Mouse (Mus musculus) lung, embryonic 14.5 days (tissue): ENCODE data around the gene Pdcd4. TPM values are rescaled to one million over a fixed set of nuclear protein-coding genes. Genes with fewer than 3 reads are reported as not detected.

Source experiments
- ATAC-seq: fragments of 200-750 bp; cut with Nextera tagmentation; 2 replicates; pipeline ENCODE4 v1.8.0; 2017; ENCODE audit warnings: mild to moderate bottlenecking, moderate TSS enrichment, moderate library complexity; ENCODE audit not compliant: insufficient read depth
- DNase-seq: peaks from one replicate; pipeline ENCODE4 v3.0.0-alpha.2; 2015
- H3K27ac ChIP-seq: fragments of 300-500 bp; sonication (generic); 2 replicates; pipeline ENCODE4 v1.5.1; 2014; ENCODE audit warnings: low read depth, mild to moderate bottlenecking, moderate library complexity
- H3K27me3 ChIP-seq: fragments of 300-500 bp; sonication (generic); 2 replicates; pipeline ENCODE4 v1.6.1; 2014; ENCODE audit warnings: low read length, control low read depth; ENCODE audit not compliant: insufficient read depth
- H3K36me3 ChIP-seq: fragments of 300-500 bp; sonication (generic); 2 replicates; pipeline ENCODE4 v1.6.1; 2014; ENCODE audit warnings: control low read depth; ENCODE audit not compliant: insufficient read depth
- H3K4me1 ChIP-seq: fragments of 300-500 bp; sonication (generic); 2 replicates; pipeline ENCODE4 v1.6.1; 2014; ENCODE audit warnings: antibody characterized with exemption, control low read depth; ENCODE audit not compliant: insufficient read depth
- H3K4me2 ChIP-seq: fragments of 300-500 bp; sonication (generic); 2 replicates; pipeline ENCODE4 v1.6.1; 2014; ENCODE audit warnings: mild to moderate bottlenecking
- H3K4me3 ChIP-seq: fragments of 300-500 bp; sonication (generic); 2 replicates; pipeline ENCODE4 v1.5.1; 2014; ENCODE audit warnings: low read depth, low read length
- H3K9ac ChIP-seq: fragments of 300-500 bp; sonication (generic); 2 replicates; pipeline ENCODE4 v1.6.1; 2014
- H3K9me3 ChIP-seq: fragments of 300-500 bp; sonication (generic); 2 replicates; pipeline ENCODE4 v1.6.1; 2016; ENCODE audit warnings: low read depth, low read length, control low read depth
- CTCF ChIP-seq: IDR thresholded peaks from 2 replicates; pipeline ENCODE4 v1.5.1; 2016; ENCODE audit warnings: antibody characterized with exemption, low read depth
- WGBS: fragments of 180-500 bp; shearing (Covaris S2); extraction: QIAGEN DNeasy Blood & Tissue Kit; methylation state at CpG from one replicate; pipeline ENCODE4 v1.1.7; 2014; 5-methylcytosine and 5-hydroxymethylcytosine counted together
- polyA plus RNA-seq: library from polyadenylated mRNA; unstranded; fragments of >200 nt; fragmentation: Nextera tagmentation; extraction: Ambion mirVana; gene quantifications from 2 replicates; pipeline ENCODE4 v1.2.1, GENCODE M21; 2014

The Pdcd4 gene
- polyA plus RNA-seq, 1 experiment from 2014 or later, result 101 TPM

DNA sequence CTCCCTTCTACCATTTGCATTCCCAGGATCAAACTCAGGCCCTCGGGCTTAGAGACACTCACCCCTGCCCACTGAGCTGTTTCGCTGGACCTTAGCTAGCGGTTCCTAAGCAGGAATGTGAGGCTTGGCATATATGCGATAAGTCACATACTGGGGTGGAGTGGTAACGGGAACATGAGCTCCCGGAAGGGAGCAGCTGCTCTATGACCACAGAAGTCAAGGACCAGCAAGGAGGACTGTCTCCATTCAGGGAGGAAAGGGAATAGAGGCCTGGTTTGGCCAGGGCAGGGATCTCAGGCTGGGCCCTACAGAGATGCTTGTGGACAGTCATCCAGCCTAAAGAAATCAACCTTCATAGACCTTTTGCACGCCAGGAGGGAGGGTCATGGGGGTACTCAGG lies 30.7 kb upstream of the Pdcd4 start:
- no peaks in the 10 kb centered on the region for H3K9me3 ChIP-seq
- H3K27me3 ChIP-seq, result no peaks in the 10 kb centered on the region
- TF ChIP-seq CTCF, result no peak
- no peak overlapping the region for H3K9ac ChIP-seq
- H3K4me1 ChIP-seq, result peaks cover 8% of the 10 kb centered on the region; the same call in 1 of the 2 replicates
- ATAC-seq, result no peak
- H3K36me3 ChIP-seq, result no peaks in the 10 kb centered on the region
- 71% methylated on average over 7 of the region's 7 CpGs for WGBS
- DNase-seq, result no peak
- no peak overlapping the region for H3K4me3 ChIP-seq
- no peak overlapping the region for H3K4me2 ChIP-seq
- no peak overlapping the region for H3K27ac ChIP-seq

DNA sequence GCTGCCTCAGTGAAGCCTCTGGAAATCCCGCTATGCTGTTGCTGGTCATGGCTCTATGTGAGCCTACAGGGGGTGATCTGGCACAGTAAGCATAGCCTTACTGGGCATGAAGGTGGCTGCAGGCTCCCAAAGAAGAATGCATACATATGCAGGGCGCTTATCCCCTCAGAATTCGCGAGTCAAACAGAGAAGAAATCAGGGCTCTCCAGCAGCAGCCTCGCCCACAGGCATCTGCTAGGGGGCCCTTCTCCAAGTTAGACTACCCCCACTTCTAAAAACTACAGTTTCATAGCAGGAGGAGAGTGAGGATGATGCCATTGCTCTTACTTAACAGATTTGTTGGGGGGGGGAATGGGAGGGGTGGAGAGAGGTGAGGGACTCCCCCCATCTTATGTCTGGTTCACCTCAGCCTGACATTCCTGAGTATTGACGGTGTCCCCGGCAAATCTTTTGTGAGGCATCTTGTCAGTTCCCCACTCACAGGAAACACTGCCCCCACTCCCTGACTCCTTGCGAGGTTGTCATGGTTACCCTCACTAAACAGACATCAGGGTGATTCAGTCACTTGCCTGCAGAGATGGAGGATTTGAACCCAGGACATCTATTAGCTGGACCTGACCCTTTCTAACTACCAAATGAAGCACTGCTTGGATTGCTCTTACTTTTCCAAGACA lies 29.3 kb upstream of the Pdcd4 start:
- H3K4me2 ChIP-seq, result no peak overlapping the region
- WGBS, result 74% methylated on average over 8 of the region's 8 CpGs
- no peak overlapping the region for H3K27ac ChIP-seq
- no peak for ATAC-seq
- H3K27me3 ChIP-seq, result no peaks in the 10 kb centered on the region
- TF ChIP-seq CTCF, result no peak
- H3K9me3 ChIP-seq, result no peaks in the 10 kb centered on the region
- no peak for DNase-seq
- no peak overlapping the region for H3K4me3 ChIP-seq
- no peak overlapping the region for H3K9ac ChIP-seq
- peaks cover 8% of the 10 kb centered on the region; the same call in 1 of the 2 replicates for H3K4me1 ChIP-seq
- no peaks in the 10 kb centered on the region for H3K36me3 ChIP-seq

DNA sequence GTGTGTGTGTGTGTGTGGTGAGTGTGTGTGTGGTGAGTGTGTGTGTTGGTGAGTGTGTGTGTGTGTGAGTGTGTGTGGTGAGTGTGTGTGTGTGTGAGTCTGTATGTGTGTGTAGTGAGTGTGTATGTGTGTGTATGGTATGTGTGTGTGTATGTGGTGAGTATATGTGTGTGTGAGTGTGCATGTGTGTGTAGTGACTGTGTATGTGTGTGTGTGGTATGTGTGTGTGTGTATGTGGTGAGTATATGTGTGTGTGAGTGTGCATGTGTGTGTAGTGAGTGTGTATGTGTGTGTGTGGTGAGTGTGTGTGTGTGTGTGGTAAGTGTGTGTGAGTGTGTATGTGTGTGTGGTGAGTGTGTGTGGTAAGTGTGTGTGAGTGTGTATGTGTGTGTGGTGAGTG lies 24.8 kb upstream of the Pdcd4 start:
- Histone ChIP-seq H3K27ac (no peak overlapping the region), H3K4me3 (no peak overlapping the region), H3K9ac (no peak overlapping the region), H3K4me1 (no peaks in the 10 kb centered on the region), H3K9me3 (no peaks in the 10 kb centered on the region), H3K36me3 (no peaks in the 10 kb centered on the region), H3K4me2 (no peak overlapping the region), H3K27me3 (no peaks in the 10 kb centered on the region)
- ATAC-seq (no peak), DNase-seq (no peak)
- no peak for TF ChIP-seq CTCF

DNA sequence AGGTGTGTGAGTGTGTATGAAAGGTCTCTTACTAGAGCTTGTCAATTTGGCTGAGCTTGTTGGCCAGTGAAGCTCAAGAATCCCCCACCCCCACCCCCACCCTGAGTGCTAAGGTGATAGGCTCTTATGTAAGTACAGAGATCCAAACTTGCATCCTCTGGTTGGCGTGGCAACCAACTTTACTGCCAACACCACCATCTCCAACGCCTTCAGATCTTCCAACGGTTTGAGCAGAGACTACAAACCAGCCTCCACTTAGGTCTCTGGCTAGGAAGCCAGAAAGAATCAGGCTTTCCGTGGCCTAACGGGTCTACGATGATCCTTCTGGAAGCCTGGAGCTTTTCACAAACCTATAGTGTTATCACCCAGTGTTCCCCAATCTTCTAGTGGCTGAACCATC lies 23.9 kb upstream of the Pdcd4 start:
- no peak overlapping the region for H3K4me3 ChIP-seq
- ATAC-seq (no peak), DNase-seq (no peak)
- no peaks in the 10 kb centered on the region for H3K9me3 ChIP-seq
- H3K27me3 ChIP-seq, result no peaks in the 10 kb centered on the region
- TF ChIP-seq CTCF, result no peak
- no peaks in the 10 kb centered on the region for H3K4me1 ChIP-seq
- H3K9ac ChIP-seq, result no peak overlapping the region
- no peak overlapping the region for H3K27ac ChIP-seq
- no peak overlapping the region for H3K4me2 ChIP-seq
- WGBS, result 85% methylated on average over 6 of the region's 6 CpGs
- H3K36me3 ChIP-seq, result no peaks in the 10 kb centered on the region

DNA sequence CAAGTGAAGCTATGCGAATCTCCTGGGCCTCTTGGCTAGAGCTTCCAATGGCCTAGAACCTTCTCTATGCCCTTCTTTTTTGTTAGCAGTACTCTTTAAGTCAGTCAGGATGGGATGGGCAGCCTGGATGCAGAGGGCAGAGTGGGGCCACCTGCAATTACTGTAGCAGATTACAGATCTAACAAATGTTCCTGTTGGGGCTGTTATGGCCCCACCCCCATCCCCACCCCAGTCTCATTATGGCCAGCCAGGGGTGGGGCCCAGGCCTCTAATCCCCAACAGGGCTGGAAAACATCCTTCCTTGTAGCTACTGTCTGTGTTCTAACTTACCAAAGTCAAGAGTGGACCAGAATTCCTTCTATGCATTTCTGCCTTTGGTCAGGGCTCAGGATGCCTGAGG lies 23.2 kb upstream of the Pdcd4 start:
- H3K4me1 ChIP-seq, result no peaks in the 10 kb centered on the region
- no peak overlapping the region for H3K9ac ChIP-seq
- no peak overlapping the region for H3K4me2 ChIP-seq
- H3K36me3 ChIP-seq, result no peaks in the 10 kb centered on the region
- DNase-seq, result no peak
- ATAC-seq, result no peak
- TF ChIP-seq CTCF, result no peak
- no peak overlapping the region for H3K27ac ChIP-seq
- H3K9me3 ChIP-seq, result no peaks in the 10 kb centered on the region
- H3K4me3 ChIP-seq, result no peak overlapping the region
- H3K27me3 ChIP-seq, result no peaks in the 10 kb centered on the region
- 88% methylated on average over 1 of the region's 1 CpGs for WGBS

DNA sequence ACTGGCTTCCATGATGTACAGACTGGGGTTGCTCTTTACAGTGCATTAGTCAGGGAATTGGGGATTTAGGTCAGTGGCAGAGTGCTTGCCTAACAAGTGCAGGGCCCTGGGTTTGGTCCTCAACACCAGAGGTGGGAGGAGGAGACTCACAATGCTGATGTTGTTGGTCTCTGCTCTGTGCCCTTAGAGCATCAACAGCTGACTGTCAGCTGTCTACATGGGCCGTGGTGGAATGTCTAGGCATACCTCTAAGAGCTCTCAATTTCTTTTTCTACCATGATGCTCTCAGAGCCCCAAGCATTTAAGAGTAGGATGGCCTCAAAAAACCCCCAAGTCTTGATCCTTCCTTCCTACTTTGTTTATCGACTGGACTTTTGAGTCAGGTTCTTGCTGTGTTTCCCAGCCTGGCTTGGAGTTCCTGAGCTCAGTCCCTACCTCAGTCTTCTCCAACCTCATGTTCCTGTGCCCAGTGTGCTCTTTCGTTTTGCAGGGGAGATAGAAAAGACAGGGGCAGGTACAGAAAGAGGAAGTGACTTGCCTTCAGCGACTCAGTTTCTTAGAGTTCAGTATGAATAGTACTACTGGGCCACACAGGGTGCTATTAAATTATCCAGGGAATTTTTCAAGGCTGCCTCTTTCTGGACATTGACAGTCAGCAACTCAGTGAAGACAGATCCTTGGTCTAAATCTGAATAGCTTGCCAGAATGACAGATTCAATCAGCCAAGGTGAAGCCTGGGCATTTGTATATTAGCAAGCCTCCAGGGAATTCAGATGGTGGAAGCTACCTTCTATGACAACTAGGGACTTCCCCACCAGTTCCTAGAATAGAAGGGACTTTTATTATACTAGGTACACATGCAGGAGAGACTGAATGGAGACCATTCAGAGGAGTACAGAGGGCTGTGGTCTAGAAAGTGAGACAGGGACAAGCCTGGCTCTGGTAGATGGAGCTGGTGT lies 22.3 kb upstream of the Pdcd4 start:
- no peak for TF ChIP-seq CTCF
- ATAC-seq, result no peak
- Histone ChIP-seq H3K4me2 (no peak overlapping the region), H3K9ac (no peak overlapping the region), H3K9me3 (no peaks in the 10 kb centered on the region), H3K27ac (no peak overlapping the region), H3K27me3 (no peaks in the 10 kb centered on the region), H3K4me3 (no peak overlapping the region), H3K36me3 (no peaks in the 10 kb centered on the region), H3K4me1 (no peaks in the 10 kb centered on the region)
- WGBS, result 70% methylated on average over 4 of the region's 4 CpGs
- DNase-seq, result no peak

DNA sequence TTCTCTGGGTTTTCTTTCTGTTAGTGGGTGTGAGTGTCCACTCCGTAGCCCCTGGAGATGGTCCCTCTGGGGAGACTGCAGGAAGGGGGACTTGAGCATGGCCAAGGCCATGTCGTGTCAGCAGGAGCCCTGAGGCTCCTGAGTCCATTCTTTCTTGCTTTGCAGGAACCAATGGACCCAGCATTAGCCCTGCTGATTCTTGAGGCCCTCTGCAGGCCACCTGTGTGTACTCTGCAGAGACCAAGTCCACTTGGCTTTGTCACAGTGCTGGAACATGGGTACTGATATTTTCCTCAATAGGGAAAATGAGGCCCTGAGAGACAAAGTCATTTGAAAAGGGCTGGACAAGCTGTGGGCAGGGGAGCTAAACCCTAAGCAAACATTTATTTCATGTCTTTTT lies 21.5 kb upstream of the Pdcd4 start:
- H3K4me3 ChIP-seq, result no peak overlapping the region
- H3K27me3 ChIP-seq, result no peaks in the 10 kb centered on the region
- no peak for TF ChIP-seq CTCF
- H3K4me1 ChIP-seq, result no peaks in the 10 kb centered on the region
- H3K9me3 ChIP-seq, result no peaks in the 10 kb centered on the region
- H3K36me3 ChIP-seq, result no peaks in the 10 kb centered on the region
- 63% methylated on average over 2 of the region's 2 CpGs for WGBS
- DNase-seq, result no peak
- H3K27ac ChIP-seq, result no peak overlapping the region
- H3K4me2 ChIP-seq, result no peak overlapping the region
- ATAC-seq, result no peak
- H3K9ac ChIP-seq, result no peak overlapping the region
